Mouse (Mus musculus) spleen, adult 12 weeks (tissue): ENCODE results near the gene Cux2.

Experiments used
- DNase-seq: peaks from one replicate; pipeline ENCODE4 v3.0.0; 2022; ENCODE audit warnings: low spot score

Cux2 gene

DNA sequence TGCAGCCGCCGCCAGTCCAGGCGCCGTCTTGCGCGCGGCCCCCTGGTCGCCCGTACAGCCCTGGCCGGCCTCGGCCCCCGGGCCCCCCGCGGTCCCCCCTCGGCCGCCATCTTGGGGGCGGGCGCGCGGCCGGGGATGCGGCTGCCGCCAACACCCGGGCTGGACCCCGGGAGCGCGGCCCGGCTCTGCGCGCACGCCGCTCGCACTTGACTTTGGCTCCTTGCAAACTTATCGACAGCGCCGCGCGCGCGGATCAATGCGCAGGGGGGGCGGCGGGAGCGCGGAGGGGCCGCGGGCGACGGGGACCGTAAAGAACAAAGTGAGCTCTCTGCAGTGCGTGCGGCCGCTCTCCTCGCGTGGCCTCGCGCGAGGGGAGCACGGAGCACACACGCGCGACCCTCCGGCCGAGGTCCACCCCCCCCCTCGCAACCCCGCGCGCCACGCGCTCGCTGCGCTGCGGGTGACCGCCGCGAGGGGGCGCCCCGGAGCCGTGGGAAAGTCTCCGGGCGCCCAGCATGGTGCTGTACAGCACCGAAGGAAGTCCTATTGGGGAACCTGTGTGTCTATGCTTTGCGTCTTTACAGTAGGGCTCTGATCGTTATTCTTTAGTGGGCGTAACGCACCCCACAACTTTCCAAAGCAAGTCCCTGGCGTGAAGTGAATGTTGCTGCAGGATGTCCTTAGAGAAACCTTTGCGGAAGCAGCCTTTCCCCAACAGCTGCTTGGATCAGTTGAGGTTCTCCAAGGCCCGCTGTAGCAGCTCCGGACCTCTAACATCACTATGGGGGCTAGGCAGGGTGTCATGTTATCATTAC is at the start of gene Cux2:
Gene Cux2 (minus strand): TSS at position 86 of the 815 bp plus-strand sequence.
- peak; percentile 8 for DNase-seq

DNA sequence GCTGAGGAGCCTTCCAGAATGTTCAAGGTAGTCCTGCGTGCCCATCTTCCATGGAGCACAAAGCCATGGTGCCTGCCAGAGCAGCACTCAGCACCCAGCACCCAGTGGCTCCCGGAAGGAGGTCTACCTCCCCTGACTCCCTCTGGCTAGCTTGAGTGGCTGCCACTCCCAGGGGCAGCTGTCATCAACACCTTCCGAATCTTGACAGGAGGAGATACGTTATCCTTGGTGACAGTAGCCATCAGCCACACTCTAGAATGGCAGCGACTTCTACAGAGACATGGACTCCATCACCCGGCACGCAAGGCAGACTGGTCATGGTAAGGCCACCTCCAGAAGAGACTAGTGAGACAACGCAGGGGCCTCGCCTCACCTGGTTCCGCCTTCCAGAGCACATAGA is 44.5 kb upstream of the Cux2 start:
- DNase-seq = no peak

DNA sequence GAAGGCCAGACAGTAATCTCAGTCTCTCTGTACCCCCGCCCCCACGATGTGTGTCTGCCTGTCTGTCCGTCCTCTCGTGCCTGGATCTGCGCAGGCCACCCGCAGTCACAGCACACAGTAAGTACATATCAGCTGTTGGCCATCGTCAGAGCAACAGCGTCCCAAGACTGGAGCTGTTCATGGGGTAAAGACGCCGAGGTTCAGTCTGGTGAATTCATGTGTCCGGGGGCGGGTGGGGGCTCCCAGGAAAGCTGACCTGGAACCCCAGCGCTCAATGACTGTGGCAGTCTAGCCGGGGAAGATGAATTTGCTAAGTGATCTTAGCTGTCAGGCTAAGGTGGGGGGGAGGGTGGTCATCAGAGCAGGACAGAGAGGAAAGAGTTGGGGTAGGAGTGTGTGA is 43.8 kb upstream of the Cux2 start:
- DNase-seq = no peak

DNA sequence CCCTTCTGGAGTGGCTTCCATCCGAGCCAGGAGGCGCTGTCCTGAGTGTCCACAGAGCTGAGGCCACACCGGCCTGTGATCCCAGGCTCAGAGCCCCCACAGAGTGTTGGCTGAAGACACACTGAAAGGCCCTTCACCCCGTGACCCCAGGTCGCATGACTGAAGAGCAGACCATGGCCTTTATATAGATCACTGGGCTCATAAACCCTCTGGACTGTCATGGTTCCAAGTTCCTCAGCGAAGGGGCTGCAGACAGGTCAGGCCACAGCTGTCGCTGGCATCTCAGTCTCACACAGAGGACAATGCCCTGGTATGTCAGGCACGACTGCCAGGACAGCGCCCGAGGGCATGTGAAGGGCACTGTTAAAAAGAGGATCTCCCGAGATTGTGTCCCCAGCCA is 42.9 kb upstream of the Cux2 start:
- no peak for DNase-seq

DNA sequence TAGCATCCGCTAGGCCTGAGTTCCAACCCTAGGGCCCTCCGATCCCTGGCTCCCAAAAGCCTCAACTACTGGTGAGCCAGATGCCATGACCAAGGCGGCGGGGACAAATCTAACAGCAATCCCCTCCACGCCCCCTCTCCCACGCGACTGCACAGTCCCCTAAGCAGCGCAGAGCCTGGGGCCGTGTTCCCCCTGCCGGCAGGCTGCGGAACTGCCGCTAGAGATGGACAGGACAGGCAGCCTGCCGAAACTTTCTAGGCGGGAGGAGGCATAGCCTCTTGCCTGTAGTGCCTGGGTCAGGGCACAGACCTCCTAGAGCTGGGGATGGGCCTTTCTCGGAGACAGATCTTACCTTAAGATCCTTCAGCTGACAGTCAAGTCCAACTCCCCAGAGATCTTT is 41.2 kb upstream of the Cux2 start:
- DNase-seq = peak; percentile 45

DNA sequence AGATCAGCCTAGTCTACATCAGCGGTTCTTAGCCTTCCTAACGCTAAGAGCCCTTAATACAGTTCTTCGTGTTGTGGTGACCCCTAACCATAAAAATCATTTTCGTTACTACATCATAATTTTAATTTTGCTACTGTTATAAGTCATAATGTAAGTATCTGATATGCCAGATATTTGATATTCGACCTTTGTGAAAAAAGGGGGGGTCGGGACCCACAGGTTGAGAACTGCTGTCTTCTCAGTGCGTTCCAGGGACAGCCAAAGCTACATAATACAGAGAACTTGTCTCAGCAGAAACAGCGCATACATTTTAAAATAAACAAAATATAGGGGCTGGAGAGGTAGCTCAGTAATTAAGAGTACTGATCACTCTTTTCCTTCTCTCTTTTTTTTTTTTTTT is 39.8 kb upstream of the Cux2 start:
- DNase-seq = no peak

DNA sequence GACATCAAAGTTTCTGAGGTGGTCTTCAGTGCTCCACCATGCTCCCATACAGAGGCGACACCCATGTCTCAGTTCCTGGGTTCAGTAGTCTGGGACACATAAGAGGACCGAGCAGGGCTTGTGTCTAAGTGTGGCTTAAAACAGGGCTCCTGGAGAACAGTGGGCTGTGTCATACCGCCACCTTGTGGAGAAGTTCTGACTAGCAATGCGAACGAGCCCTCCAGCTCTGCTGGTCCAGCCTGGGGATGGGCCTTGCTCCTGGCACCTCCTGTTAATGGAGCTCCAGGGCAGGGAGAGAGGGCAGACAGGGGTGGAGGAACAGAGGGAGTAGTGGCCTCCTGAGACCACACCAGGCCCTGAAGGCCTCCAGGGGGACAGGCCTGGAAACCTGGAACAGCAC is 39.0 kb upstream of the Cux2 start:
- DNase-seq = peak; percentile 52

DNA sequence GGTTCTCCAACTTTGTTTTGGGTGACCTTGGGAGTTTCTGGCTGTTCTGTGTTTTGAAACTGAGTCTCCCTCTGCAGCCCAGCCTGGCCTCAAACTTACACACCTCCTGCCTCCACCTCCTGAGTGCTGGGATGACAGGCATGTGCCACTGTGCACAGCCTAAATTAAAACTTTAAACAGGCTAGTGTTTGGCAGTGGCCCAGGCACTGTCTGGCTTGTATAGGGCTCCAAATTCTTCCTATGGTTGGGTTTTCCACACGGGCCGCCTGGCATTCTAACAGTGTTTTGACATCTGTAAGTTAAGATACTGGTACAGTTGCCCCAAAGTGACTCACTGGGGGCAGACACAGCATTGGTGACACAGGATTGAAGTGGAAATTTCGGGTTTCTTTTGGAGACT is 36.2 kb upstream of the Cux2 start:
- no peak for DNase-seq

DNA sequence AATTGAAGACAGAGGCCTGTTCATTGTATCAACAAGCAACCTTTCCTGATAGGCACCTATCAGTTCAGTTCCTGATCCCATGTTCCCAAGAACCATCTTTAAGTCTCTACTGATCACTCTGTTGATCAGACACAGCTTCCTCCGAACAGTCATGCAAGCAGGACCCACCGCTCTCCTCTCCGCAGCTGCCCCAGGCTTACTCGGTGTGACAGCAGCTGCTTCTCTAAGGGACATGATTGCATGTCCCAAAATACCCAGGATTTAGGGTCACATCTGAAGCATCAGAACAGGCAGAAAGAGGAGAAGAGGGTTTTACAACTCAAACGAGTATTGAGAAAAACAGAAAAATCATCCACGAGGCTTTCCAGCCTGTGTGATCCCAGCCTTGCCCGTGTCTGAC is 35.4 kb upstream of the Cux2 start:
- DNase-seq = no peak

DNA sequence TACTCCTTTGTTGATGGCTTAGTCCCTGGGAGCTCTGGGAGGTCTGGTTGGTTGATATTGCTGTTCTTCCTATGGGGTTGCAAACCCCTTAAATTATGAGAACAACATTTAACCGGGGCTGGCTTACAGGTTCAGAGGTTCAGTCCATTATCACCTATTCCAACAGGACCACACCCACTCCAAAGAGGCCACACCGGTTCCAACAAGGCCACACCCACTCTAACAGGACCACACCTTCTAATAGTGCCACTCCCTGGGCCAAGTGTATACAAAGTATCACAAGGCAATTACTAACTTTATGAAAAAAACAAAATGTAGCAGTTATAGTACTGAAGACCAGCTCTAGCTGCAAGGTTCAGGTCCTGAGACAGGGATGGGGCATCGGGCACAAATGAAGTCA is 34.6 kb upstream of the Cux2 start:
- no peak for DNase-seq

DNA sequence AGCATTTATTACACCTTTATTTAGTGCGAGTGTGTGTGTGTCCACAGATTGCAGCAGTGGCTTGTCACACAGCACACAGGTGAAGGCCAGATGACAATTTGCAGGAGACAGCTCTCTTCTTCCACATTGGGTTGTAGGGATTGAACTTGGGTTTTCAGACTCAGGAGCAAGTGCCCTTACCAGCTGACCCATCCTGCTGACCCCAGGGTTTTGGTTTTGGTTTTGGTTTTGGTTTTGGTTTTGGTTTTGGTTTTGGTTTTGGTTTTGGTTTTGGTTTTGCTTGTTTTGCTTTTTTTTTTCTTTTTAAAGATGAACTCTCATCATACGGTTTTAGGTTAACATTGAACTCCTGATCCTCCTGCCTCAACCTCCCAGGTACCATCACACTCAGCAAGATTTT is 33.4 kb upstream of the Cux2 start:
- no peak for DNase-seq

DNA sequence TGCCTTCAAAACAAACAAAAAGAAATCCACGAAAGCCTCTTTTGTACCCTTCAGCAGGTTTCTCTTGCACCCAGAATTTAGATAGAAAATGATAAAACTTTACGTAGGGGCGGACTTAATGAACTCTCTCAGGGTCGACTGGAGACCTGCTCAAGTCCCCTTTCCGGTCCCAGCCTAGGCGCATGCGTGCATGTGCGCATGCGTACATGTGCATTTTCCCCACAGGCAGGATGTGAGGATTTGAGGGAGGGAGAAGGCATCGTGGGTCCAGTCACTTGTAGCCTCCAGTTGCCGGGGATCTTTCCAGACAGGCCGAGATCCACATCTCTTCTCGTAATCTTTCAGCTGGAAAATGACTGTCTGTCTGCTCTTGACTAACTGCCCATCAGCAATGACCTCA is 31.6 kb upstream of the Cux2 start:
- DNase-seq = no peak

DNA sequence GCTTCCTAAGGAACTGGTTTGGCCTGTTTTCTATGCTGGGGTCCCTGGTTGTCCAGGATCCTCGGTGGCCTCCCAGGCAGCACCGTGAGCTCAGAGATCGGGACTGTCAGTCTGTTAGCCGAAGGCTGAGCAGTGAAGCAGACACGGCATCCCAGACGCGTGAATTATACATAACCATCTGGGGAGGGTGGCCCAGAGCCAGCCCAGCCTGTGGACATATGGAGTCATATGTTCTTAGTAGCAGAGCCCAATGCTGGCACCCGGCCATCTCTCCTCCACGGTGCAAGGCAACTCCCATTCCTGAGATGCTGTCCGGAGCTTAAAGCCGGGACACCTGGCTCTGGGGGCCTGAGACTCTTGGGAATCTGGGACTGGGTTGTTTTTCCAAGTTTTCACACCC is 31.0 kb upstream of the Cux2 start:
- no peak for DNase-seq

DNA sequence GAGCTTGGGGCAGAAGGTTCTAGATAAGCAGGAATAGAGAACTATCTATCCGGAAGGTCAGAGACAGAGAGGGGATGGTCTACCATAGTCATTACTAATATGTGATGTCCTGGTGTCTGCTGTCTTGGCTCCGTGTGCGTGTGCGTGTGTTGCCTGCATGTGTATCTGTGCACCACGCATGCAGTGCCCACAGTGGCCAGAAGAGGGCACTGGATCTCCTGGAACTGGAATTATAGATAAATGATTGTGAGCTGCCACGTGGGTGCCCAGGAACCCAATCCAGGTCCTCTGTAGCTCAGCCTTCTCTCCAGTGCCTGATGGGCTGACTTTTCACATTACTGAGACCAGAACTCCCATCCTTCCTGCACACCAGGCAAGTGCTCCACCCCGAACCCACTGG is 29.9 kb upstream of the Cux2 start:
- DNase-seq = no peak

DNA sequence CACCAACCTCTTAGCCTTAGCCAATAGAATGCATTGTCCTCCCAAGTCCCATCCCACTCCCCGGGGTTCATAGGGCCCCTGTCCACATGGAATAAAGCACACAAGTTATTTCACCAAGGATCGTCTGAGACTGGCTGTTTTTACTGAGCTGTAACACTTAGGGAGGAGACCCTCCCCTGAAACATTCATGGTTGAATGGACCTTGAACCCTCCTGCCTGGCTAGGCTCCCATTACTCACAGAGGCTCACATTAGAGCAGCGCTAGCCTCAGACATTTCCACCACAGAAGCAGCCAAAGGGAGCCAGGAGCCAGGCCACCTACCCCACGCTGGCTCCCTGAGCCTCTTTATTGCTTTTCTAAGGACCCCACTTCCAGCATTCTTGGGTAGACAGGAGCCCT is 27.3 kb upstream of the Cux2 start:
- no peak for DNase-seq

DNA sequence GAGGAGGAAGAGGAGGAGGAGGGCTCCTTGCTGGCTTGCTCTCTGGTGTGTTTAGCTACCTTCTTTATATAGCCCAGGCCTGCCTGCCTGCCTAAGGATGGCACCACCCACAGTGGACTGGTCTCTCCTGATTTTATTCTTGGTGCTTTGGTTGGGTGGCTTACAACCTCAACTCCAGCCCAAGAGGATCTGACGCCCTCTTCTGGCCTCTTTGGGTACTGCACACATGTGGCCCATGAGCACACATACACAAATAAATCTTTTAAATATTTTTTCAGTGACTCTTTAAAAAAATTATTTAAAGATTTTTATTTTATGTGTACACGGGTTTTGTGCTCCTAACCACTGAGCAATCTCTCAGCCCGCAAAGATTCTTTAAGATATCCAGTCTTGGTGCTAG is 25.8 kb upstream of the Cux2 start:
- DNase-seq = no peak

DNA sequence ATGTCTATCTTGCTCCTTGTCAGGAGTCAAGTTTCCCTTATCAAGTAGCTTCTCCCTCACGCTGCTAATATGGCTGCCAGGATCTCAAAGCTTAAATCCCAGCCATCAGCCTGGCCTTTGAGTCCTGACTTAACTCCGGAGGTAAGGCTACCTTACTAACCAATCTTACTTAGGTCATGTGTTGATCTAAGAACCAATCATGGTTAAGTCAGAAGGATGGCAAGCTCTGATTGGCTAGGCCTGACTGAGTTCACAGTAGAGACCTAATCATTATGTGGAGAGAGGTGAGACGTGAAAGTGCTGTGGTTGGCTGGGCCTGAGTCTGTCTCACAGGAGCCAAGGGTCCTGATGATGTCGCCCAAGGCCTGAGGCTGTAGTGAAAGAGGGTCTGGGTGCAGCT is 22.1 kb upstream of the Cux2 start:
- no peak for DNase-seq

DNA sequence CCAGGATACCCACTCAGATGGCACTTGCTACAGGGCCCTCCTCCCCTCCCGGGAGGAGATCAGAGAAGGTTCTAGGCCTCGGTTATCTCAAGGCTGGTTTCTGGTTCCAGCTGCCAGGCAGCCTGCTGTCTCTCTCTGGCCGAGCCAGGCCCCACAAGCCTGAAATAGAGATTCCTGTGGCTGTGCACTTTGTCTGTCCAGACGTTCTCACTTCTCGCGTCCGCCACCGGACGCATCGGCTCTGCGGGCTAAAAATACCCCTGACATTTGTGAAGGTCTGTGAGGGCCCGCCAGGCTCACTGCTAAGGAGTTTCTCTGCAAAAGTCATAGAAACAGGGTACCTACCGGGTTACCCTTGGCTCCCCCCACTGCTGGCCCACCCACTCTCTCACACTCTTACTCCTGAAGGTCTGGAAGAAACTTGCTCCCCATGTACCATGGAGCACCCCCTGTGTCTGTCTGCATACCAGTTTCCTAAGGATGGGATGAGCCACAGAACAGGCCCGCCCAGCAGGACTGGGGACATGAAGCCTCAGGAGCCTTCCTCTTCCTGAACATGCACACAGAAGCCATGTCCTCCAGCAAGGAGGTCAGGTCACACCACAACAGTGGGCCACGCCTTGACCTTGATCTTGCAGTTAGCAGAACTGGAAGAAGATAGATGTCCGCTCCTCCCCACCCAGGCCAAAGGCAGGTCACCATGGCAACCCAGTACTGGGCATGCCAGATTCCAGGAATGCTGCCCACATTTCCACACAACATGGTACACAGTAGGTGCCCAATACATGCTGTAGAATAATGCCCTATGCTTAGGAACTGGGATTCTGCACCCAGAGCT is 21.3 kb upstream of the Cux2 start:
- DNase-seq = no peak

DNA sequence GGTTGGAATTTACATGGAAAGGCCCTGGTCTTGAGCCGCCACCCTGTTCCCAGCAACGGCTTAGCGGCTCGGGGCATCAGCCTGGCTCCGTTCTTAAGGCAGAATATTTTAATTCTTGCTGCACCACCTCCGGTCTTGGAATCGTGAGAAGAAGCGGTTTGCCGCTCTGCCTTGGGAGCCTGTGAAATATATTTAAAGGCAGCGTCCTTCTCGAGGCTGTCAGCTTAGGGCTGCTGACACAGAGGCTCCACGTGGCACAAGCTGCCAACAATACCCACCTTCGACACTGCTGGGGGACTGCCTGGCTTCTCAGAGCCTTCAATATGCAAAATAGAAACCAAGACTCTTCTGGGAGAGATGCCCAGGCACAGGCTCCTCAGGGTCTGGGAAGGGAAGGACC is 18.7 kb upstream of the Cux2 start:
- DNase-seq = no peak

DNA sequence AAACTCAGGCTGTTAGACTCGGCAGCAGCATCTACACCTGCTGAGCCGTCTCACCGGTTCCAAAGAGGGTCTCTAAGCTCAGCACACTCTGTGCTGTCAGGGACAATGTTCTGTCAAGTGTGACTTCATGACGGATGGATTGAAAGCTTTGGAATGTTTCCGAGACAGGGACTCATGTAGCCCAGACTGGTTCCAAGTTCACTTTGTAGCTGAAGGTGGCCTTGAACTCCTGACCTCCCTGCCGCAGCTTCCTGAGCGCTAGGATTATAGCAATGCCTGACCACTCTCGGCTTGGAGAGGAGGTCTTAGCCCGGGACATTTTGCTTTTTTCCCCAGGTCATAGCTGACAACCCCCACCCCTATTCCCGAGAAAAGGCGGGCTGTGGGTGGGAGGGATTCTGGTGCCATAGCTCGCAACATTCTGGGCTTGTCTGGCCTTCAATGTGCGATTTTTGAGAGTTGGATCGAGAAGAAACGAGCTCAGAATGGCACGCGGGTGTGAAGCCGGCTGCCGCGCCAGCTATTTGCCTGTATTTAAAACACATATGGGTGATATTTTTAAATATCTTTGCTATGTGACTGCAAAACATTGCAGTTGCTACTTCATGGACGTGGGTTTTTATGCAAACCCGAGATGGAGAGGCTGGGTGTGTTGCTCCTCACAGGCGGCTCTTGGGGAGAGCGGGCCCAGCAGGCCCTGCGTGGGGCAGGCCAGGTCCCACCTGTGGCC is 13.5 kb upstream of the Cux2 start:
- DNase-seq = no peak

DNA sequence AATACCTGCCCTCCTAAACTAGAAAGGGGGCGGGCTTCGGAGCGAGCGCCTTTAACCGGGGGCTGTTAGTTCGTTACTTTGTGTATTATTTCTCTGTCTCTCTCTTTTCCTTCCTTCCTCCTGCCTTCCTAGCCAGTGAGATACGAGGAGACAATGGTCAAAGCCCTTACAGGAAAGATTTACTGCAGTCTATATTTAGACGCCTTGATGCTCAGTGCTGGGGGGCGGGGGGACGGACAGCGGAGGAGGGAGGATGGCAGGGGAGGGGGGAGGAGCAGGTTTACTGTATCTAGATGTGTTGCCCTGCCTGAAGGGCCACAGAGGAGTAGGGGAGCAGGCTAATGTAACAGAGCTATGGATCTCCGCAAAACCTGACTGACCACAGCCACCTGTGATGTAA is 12.6 kb upstream of the Cux2 start:
- DNase-seq = no peak

DNA sequence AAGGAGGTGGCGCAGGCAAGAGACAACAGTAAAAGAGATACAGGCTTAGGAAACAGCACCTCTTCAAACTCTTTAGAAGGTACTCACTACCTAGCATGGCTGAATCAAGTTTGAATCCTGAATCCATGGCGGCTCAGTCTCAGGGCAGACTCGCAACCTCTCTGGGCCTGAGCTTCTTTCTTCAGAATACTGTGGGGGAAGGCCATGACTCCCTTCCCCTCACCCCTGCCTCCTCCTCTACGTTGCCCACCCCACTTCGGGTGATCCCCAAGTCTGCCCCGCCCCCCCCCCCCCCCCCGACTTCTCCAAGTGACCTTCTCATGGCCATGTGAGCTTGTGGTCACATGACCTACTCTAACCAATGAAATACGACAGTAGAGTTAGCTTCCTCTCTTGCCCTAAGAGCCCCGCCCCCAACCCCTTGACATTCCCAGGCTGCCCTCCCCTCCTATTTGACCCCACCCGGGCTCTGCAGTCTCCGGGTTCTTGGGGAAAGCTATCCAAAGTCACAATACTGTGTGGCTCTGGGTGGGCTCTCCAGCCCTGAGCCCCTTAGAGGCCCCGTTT is 10.9 kb upstream of the Cux2 start:
- no peak for DNase-seq
